Mouse (Mus musculus) T-helper 2 cell (primary cell): ENCODE data around the gene Lhfp.

ENCODE experiments used
- in situ Hi-C: fragments of 300-600 bp; cut with MboI, MseI; formaldehyde crosslinking; loops from one replicate; pipeline ENCODE4 v1.15.1; 2025; ENCODE audit warnings: high pct_unique_total_duplicates

Gene Lhfp

GRCm38 (mm10) chr3:53040593-53041410, 526 bp upstream of the Lhfp start:
- in situ Hi-C loops: no loop called here

- in situ Hi-C loops: no loop called here
These were observed 876 bp downstream of the Lhfp start for GRCm38 (mm10) chr3:53042240-53042567.

GRCm38 (mm10) chr3:53043206-53043780, 2.0 kb downstream of the Lhfp start:
- in situ Hi-C loops: no loop called here

- in situ Hi-C loops: no loop called here
These were observed 2.9 kb downstream of the Lhfp start for GRCm38 (mm10) chr3:53044238-53044637.

GRCm38 (mm10) chr3:53044682-53045299, 3.5 kb downstream of the Lhfp start:
- in situ Hi-C loops: no loop called here

DNA sequence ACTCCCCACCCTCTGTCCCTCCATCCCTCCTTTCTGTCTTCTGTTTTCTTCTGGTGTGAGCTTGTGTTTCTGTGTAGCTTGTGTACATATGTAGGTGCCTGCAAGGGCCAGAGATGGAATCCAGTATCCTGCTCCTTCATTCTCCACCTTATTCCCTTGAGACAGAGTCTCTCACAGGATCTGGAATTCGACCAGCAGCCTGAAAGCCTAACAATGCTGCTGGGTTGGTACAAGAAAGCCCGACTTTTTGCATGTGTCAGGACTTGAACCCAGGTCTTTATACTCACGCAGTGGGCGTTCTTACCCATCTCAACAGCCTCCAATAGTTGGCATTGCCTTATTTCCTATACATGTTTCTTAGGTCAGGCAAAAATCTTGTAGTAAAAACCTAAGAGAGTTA, 4.4 kb downstream of the Lhfp start:
- in situ Hi-C loops: no loop called here

- in situ Hi-C loops: no loop called here
These were observed 5.0 kb downstream of the Lhfp start for GRCm38 (mm10) chr3:53046371-53046770.

DNA sequence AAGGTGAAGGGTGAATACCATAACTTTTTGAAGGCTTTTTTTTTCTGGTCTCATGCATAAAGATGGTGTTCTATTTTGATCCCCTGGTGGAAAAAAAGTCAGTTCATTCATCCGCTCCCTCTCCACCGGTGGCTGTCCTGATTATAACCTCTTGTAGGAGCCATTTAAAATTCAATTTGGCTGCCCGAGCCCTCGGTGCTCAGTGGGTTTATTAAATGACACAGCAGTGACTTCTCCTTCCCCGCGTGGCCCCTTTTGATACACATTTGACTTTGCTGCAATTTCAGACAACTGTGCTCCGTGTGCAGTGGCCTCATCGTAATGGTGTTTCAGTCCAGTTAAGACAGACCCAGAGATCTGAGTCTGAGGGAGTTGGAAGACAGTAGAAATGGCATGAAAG, 11.1 kb downstream of the Lhfp start:
- in situ Hi-C loops: loop anchor here (10.0 kb wide), 1 partner anchor 192 kb away; no protein-coding TSS in a partner anchor

- in situ Hi-C loops: loop anchor here (10.0 kb wide), 1 partner anchor 188 kb away; no protein-coding TSS in a partner anchor
These were observed 15.1 kb downstream of the Lhfp start for GRCm38 (mm10) chr3:53056430-53056829.

DNA sequence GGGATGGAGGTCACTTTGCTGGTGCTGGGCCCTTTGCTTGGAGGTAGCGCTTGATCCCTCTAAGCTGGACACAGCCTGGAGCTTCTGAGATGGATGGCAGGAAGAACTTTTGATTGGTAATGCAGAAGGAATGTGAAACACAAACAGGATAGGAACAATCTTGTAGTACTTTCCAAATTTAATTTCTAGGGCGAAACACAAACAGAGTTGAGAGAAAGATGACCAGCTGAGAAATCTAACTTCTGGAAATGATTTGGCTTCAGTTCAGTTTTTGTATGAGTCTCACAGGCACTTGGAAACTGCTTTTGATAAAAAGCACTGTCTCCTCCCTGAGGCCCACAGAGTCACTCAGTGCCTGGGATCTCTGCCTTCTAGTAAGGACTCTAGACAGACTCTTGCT, 18.6 kb downstream of the Lhfp start:
- in situ Hi-C loops: loop anchor here (10.0 kb wide), 1 partner anchor 185 kb away; no protein-coding TSS in a partner anchor

DNA sequence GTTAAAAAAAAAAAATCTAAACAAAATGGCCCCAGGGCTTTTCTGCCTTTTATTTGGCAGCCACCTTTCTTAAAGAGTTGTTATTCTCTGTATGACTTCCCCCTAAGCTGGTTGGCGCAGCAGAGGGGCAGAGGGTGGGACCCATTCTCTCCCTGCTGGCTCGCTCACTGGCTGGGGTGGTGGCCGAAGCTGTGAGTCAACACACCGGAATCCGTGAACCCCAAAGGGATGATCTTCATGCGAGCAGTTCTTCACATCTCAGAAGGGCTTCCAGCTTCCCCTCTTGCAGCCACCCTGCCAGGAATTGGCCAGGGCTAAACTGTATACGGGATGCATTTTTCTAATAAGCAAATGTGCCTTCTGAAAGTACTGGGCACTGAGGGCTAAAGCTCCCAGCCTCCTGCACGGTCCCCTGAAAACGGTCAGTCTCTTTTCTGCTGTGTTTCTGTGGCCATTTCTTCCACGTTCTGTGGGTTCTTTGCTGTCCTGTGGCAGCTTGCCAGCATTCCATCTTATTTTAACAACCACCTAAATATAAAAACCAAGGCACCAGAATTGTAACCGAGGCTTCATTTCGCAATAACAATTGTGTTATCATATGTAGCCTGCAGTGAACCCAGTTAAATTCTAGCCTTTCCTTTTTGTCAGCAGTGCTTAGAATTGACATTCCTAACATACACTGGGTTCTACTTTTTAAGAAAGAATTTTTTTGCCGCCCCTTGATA, 22.3 kb downstream of the Lhfp start:
- in situ Hi-C loops: no loop called here

- in situ Hi-C loops: no loop called here
These were observed 24.2 kb downstream of the Lhfp start for GRCm38 (mm10) chr3:53065267-53066094.

DNA sequence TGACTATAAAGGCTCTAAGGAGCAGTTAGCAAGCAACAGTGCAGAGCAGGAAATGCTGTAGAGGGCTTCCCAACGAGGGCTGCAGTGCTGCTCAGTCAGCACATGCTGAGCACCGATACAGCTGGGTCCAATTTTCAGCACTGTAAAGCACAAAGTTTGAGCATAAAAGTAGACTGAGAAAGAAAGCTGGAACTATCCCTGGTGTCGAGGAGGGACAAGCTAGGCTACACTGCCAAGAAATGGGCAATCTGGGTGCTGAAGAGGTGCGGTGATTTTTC, 24.7 kb downstream of the Lhfp start:
- in situ Hi-C loops: no loop called here

- in situ Hi-C loops: no loop called here
These were observed 27.1 kb downstream of the Lhfp start for GRCm38 (mm10) chr3:53068399-53068798.

- in situ Hi-C loops: no loop called here
These were observed 32.9 kb downstream of the Lhfp start for GRCm38 (mm10) chr3:53074264-53074663.

DNA sequence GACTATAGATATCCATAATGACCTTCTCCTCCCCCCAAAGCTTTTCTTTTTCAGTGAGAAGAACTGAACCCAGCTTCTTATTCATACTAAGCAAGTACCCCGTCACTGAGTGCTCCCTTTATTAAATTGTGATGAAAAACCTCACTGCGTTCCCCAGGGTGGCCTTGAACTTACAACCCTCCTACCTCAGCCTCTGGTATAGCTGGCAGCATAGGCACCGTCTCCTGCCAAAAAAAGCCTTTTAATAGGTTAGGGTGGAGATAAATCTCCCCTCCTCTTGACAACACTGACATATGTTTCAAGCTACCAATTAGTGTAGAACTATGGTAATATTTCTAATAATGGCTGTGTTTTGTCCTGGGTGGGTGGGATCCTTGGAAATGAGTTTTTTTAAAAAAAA, 33.4 kb downstream of the Lhfp start:
- in situ Hi-C loops: no loop called here

DNA sequence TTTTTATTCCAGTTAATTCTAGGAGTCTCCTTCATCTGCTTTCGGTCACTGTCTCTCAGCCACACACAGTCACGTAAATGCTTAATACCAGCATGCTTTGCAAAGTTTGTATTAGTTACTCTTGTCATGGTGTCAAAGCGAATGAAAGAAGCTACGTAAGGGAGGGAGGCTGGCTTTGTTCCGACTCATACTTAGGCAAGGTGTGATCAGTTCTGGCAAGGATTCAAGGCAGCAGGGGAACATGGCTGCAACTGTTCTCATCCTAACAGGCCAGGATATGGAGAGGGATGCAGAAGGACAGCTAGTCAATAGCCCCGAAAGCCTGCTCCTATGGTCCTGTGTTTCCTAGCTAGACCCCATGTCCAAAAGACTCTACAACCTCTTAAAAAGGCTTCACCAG, 39.0 kb downstream of the Lhfp start:
- in situ Hi-C loops: no loop called here

GRCm38 (mm10) chr3:53080710-53081109, 39.4 kb downstream of the Lhfp start:
- in situ Hi-C loops: no loop called here

DNA sequence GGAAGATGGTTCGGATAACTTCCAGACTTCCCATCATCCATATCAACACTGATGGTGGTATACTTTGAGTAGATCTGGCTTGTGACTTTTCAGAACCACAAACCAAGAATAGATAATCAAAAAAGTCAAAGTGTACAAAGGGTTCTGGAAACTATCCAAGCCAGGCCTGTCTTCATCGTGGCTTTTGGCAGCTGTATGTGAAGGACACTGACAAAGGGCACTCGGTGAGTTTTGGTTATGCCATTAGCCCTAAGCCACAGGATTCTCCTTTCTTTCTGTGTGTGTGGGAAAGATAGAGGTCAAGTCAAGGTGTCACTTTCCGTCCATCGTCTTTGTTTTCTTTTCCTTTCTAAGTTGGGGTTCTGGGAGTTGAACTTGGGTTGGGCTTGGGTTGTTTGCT, 42.4 kb downstream of the Lhfp start:
- in situ Hi-C loops: no loop called here

GRCm38 (mm10) chr3:53084806-53085205, 43.5 kb downstream of the Lhfp start:
- in situ Hi-C loops: no loop called here

DNA sequence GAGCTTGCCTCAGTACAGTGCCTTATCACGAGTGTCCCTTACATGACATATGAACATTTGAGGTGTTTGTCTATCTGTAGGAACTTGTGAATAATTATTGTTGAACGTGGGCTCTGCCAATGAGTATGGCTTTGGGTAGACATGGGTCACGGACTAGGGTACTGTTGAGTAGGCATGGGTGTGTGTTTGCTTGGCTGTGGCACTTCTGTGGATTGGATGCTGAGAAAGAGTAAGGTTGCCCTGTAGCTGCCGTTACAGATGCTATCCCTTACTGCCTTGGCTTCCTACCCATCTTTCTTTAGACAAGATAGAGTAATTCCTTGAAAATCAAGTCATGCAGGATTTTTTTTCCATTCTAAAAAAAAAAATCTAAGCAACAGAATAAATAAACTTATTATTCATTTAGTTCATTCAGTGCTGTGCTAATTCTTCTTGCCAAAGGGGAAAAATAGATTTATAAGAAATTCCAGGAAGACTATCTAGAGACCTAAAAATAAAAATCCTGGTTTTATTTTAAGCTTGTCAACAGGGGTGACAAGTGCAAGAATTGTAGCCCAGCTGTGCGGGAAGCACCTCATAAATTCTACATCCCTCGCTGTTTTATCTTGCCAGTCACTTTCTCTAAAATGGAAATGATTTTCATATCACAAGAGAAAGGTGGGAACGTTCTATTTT, 45.3 kb downstream of the Lhfp start:
- in situ Hi-C loops: no loop called here
